Mouse (Mus musculus) CH12.LX (cell line): ENCODE data around the gene Fn1. TPM values are rescaled to one million over a fixed set of nuclear protein-coding genes. Genes with fewer than 3 reads are reported as not detected.

Source experiments
- DNase-seq: peaks from one replicate; pipeline ENCODE4 v3.0.0-alpha.2; 2013; ENCODE audit errors: extremely low read depth
- H3K27ac ChIP-seq: 2 replicates; pipeline ENCODE4 v1.5.1; 2012; ENCODE audit warnings: low read depth, mild to moderate bottlenecking, control low read depth, moderate library complexity; ENCODE audit not compliant: insufficient read depth
- H3K27me3 ChIP-seq: replicated peaks from 2 replicates; pipeline ENCODE3; 2012; ENCODE audit warnings: inconsistent platforms
- H3K36me3 ChIP-seq, 2 experiments: replicated peaks in 1 of 2; 2 replicates each; pipeline versions ENCODE3 to v1.6.1; 2012; ENCODE audit warnings: inconsistent platforms in 1 of 2, low read length in 1 of 2, mild to moderate bottlenecking in 1 of 2, mixed read lengths in 1 of 2, moderate library complexity in 1 of 2; ENCODE audit not compliant: control insufficient read depth in 1 of 2, insufficient read depth in 1 of 2
- H3K4me1 ChIP-seq, 2 experiments: 2 replicates each; pipeline ENCODE4 v1.6.1; 2012; ENCODE audit warnings: inconsistent platforms in 1 of 2, moderate library complexity in 1 of 2; ENCODE audit not compliant: insufficient read depth in 2 of 2, control insufficient read depth in 1 of 2
- H3K4me2 ChIP-seq: 2 replicates; pipeline ENCODE4 v1.6.1; 2012; ENCODE audit warnings: low read depth, mild to moderate bottlenecking, control low read depth; ENCODE audit not compliant: poor library complexity, insufficient read depth, severe bottlenecking
- H3K4me3 ChIP-seq, 3 experiments: fragments of 150-350 bp in 1 of 3; sonication (generic) in 1 of 3; replicated peaks in 1 of 3; 2 replicates each; pipeline versions ENCODE3 to v1.5.1; 2011 to 2012; ENCODE audit warnings: low read depth in 2 of 3, low read length in 2 of 3, mild to moderate bottlenecking in 2 of 3, moderate library complexity in 2 of 3, control low read depth in 1 of 3, improper control_type of control experiment in 1 of 3, inconsistent platforms in 1 of 3, mixed read lengths in 1 of 3; ENCODE audit not compliant: poor library complexity in 1 of 3
- H3K79me2 ChIP-seq: replicated peaks from 2 replicates; pipeline ENCODE4 v1.6.1; 2012; ENCODE audit warnings: mild to moderate bottlenecking, moderate library complexity; ENCODE audit not compliant: control insufficient read depth, poor library complexity, insufficient read depth, severe bottlenecking; ENCODE audit errors: extremely low read depth
- H3K9ac ChIP-seq: 2 replicates; pipeline ENCODE4 v1.6.1; 2012; ENCODE audit warnings: low read depth, mild to moderate bottlenecking, control low read depth, moderate library complexity; ENCODE audit not compliant: insufficient read depth
- H3K9me3 ChIP-seq: replicated peaks from 2 replicates; pipeline ENCODE3; 2012; ENCODE audit warnings: low read length, inconsistent platforms, mixed read lengths
- BHLHE40 ChIP-seq: IDR thresholded peaks from 2 replicates; pipeline ENCODE4 v1.6.1; 2011; ENCODE audit warnings: mild to moderate bottlenecking, low read depth, low read length, improper control_type of control experiment
- CHD1 ChIP-seq: IDR thresholded peaks from 2 replicates; pipeline ENCODE4 v1.6.1; 2012; ENCODE audit warnings: low read depth, low read length, improper control_type of control experiment, inconsistent platforms
- CHD2 ChIP-seq: IDR thresholded peaks from 2 replicates; pipeline ENCODE4 v1.6.1; 2011; ENCODE audit warnings: low read length, improper control_type of control experiment
- CTCF ChIP-seq, 2 experiments: IDR thresholded peaks in 1 of 2; conservative IDR thresholded peaks in 1 of 2; 2 replicates each; pipeline ENCODE4 v1.5.1; 2011 to 2012; ENCODE audit warnings: low read depth in 2 of 2, low read length in 2 of 2, improper control_type of control experiment in 1 of 2, inconsistent platforms in 1 of 2, mild to moderate bottlenecking in 1 of 2, moderate library complexity in 1 of 2
- E2F4 ChIP-seq: IDR thresholded peaks from 2 replicates; pipeline ENCODE4 v1.6.1; 2011; ENCODE audit warnings: low read depth, low read length, improper control_type of control experiment; ENCODE audit not compliant: insufficient replicate concordance
- EP300 ChIP-seq: IDR thresholded peaks from 2 replicates; pipeline ENCODE4 v1.6.1; 2011; ENCODE audit warnings: low read length, improper control_type of control experiment
- ETS1 ChIP-seq: conservative IDR thresholded peaks from 2 replicates; pipeline ENCODE4 v1.6.1; 2012; ENCODE audit warnings: low read depth, mild to moderate bottlenecking, inconsistent platforms, low read length, improper control_type of control experiment, moderate library complexity
- IRF4 ChIP-seq: IDR thresholded peaks from 2 replicates; pipeline ENCODE4 v1.6.1; 2014; ENCODE audit warnings: low read depth, mild to moderate bottlenecking, inconsistent platforms, low read length, improper control_type of control experiment
- JUND ChIP-seq: conservative IDR thresholded peaks from 2 replicates; pipeline ENCODE4 v1.6.1; 2011; ENCODE audit warnings: low read depth, low read length, improper control_type of control experiment
- KAT2A ChIP-seq: IDR thresholded peaks from 2 replicates; pipeline ENCODE4 v1.6.1; 2012; ENCODE audit warnings: low read length, improper control_type of control experiment, inconsistent platforms; ENCODE audit not compliant: insufficient replicate concordance
- MAX ChIP-seq: IDR thresholded peaks from 2 replicates; pipeline ENCODE4 v1.6.1; 2011; ENCODE audit warnings: low read length, improper control_type of control experiment
- MAZ ChIP-seq: IDR thresholded peaks from 2 replicates; pipeline ENCODE4 v1.6.1; 2012; ENCODE audit warnings: low read depth, mild to moderate bottlenecking, inconsistent platforms, low read length, improper control_type of control experiment, moderate library complexity
- MEF2A ChIP-seq: IDR thresholded peaks from 2 replicates; pipeline ENCODE4 v1.6.1; 2014; ENCODE audit warnings: low read depth, mild to moderate bottlenecking, inconsistent platforms, low read length, improper control_type of control experiment, borderline replicate concordance
- MXI1 ChIP-seq: IDR thresholded peaks from 2 replicates; pipeline ENCODE4 v1.6.1; 2011; ENCODE audit warnings: mild to moderate bottlenecking, low read depth, low read length, improper control_type of control experiment
- MYC ChIP-seq: IDR thresholded peaks from 2 replicates; pipeline ENCODE4 v1.6.1; 2011; ENCODE audit warnings: low read depth, mild to moderate bottlenecking, improper control_type of control experiment, low read length
- NELFE ChIP-seq: IDR thresholded peaks from 2 replicates; pipeline ENCODE4 v1.6.1; 2011; ENCODE audit warnings: low read depth, low read length, improper control_type of control experiment
- NRF1 ChIP-seq: IDR thresholded peaks from 2 replicates; pipeline ENCODE4 v1.6.1; 2014; ENCODE audit warnings: low read depth, mild to moderate bottlenecking, inconsistent platforms, low read length, improper control_type of control experiment, moderate library complexity
- PAX5 ChIP-seq: IDR thresholded peaks from 2 replicates; pipeline ENCODE4 v1.6.1; 2012; ENCODE audit warnings: low read length, inconsistent platforms, mixed read lengths
- POLR2A ChIP-seq: IDR thresholded peaks from 2 replicates; pipeline ENCODE4 v1.6.1; 2011; ENCODE audit warnings: low read depth, mild to moderate bottlenecking, improper control_type of control experiment, low read length
- POLR2AphosphoS2 ChIP-seq: IDR thresholded peaks from 2 replicates; pipeline ENCODE4 v1.6.1; 2011; ENCODE audit warnings: low read depth, low read length, improper control_type of control experiment
- RCOR1 ChIP-seq: conservative IDR thresholded peaks from 2 replicates; pipeline ENCODE4 v1.6.1; 2012; ENCODE audit warnings: low read depth, mild to moderate bottlenecking, inconsistent platforms, low read length, improper control_type of control experiment
- TBP ChIP-seq: conservative IDR thresholded peaks from 2 replicates; pipeline ENCODE4 v1.6.1; 2011; ENCODE audit warnings: low read depth, low read length, improper control_type of control experiment
- TCF12 ChIP-seq: IDR thresholded peaks from 2 replicates; pipeline ENCODE4 v1.6.1; 2014; ENCODE audit warnings: low read depth, mild to moderate bottlenecking, inconsistent platforms, low read length, improper control_type of control experiment
- UBTF ChIP-seq: IDR thresholded peaks from 2 replicates; pipeline ENCODE4 v1.6.1; 2012; ENCODE audit warnings: low read depth, mild to moderate bottlenecking, inconsistent platforms, low read length, improper control_type of control experiment, moderate library complexity
- USF1 ChIP-seq: IDR thresholded peaks from 2 replicates; pipeline ENCODE4 v1.6.1; 2014; ENCODE audit warnings: low read depth, mild to moderate bottlenecking, inconsistent platforms, low read length, improper control_type of control experiment
- USF2 ChIP-seq: conservative IDR thresholded peaks from 2 replicates; pipeline ENCODE4 v1.6.1; 2011; ENCODE audit warnings: low read depth, low read length, improper control_type of control experiment
- ZC3H11A ChIP-seq: IDR thresholded peaks from 2 replicates; pipeline ENCODE4 v1.6.1; 2012; ENCODE audit warnings: low read depth, mild to moderate bottlenecking, inconsistent platforms, low read length, improper control_type of control experiment
- ZKSCAN1 ChIP-seq: IDR thresholded peaks from 2 replicates; pipeline ENCODE4 v1.6.1; 2012; ENCODE audit warnings: low read depth, inconsistent platforms, low read length, improper control_type of control experiment, borderline replicate concordance
- ZMIZ1 ChIP-seq: IDR thresholded peaks from 2 replicates; pipeline ENCODE4 v1.6.1; 2012; ENCODE audit warnings: low read depth, mild to moderate bottlenecking, inconsistent platforms, low read length, improper control_type of control experiment
- dilution Hi-C: fragments of 300-500 bp; cut with MboI; formaldehyde crosslinking; loops from 2 replicates; pipeline ENCODE4 v1.14.3; 2020; ENCODE audit warnings: low sequenced_read_pairs; ENCODE audit not compliant: extremely low pct_unique_long_range_greater_than_20kb, extremely low pct_ligation_motif_present
- in situ Hi-C: fragments of 300-500 bp; cut with MboI; formaldehyde crosslinking; loops from 3 replicates; pipeline ENCODE4 v1.14.3; 2019; ENCODE audit warnings: low sequenced_read_pairs, low pct_ligation_motif_present, low pct_unique_long_range_greater_than_20kb, mixed read lengths
- polyA plus RNA-seq: library from polyadenylated mRNA; unstranded; fragments of >175 nt; gene quantifications from 2 replicates; pipeline ENCODE4 v1.2.1, GENCODE M21; 2012; ENCODE audit warnings: low read depth; ENCODE audit not compliant: insufficient read length
- total RNA-seq, 2 experiments: library from RNA; depleted of rRNA; stranded (reverse); fragments of 300-350 nt in 1 of 2; fragments of >200 nt in 1 of 2; gene quantifications; 2 replicates each; pipeline ENCODE4 v1.2.3; 2012 to 2014

Fn1 gene
- total and polyA plus RNA-seq, 3 experiments, result 0.17 to 0.20 TPM; not detected in 1

DNA sequence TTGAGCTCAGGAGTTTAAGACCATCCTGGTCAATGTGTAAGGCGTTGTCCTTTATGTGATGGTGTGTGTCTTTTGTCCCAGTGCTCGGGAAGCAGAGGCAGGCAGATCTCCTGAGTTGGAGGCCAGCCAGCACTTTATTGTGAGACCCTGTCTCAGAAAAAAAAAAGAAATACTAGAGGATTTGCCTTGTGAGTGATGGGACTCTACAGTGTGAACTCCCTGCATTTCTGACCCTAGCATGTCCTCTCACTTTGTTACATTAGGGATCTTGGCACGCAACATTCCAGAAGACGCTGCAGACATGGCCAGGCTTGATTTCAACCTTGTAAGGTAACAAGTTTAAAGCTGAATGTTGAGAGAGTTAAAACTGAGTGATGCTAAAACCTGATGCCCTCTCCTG lies 92.4 kb downstream of the Fn1 start:
- dilution Hi-C loops, result no loop called here
- Histone ChIP-seq H3K4me3 (no peak overlapping the region), H3K9me3 (peaks cover 2% of the 10 kb centered on the region), H3K4me1 (peaks cover 0 to 26% of the 10 kb centered on the region in 2 experiments; a peak in 2 of 4 replicates)
- TF ChIP-seq JUND (no peak), MAZ (no peak), POLR2AphosphoS2 (no peak), ZC3H11A (no peak), ZMIZ1 (no peak), NRF1 (no peak), CTCF (conservative IDR thresholded peaks at IDR 0.05 in 1 of 2, IDR thresholded peaks at IDR 0.05 in 1 of 2; ENCODE audit: low read depth in 2 of 2, low read length in 2 of 2) (no peak), RCOR1 (no peak), POLR2A (no peak)
- TF ChIP-seq, all 38 proteins: peak for 0
- H3K27me3 ChIP-seq, result no peaks in the 10 kb centered on the region
- peaks cover 34% of the 10 kb centered on the region for H3K79me2 ChIP-seq
- in situ Hi-C loops, result no loop called here
- H3K27ac ChIP-seq, result no peak overlapping the region
- H3K9ac ChIP-seq, result no peak overlapping the region
- DNase-seq, result no peak
- peaks cover 46 to 66% of the 10 kb centered on the region in 2 experiments for H3K36me3 ChIP-seq
- no peak overlapping the region for H3K4me2 ChIP-seq

DNA sequence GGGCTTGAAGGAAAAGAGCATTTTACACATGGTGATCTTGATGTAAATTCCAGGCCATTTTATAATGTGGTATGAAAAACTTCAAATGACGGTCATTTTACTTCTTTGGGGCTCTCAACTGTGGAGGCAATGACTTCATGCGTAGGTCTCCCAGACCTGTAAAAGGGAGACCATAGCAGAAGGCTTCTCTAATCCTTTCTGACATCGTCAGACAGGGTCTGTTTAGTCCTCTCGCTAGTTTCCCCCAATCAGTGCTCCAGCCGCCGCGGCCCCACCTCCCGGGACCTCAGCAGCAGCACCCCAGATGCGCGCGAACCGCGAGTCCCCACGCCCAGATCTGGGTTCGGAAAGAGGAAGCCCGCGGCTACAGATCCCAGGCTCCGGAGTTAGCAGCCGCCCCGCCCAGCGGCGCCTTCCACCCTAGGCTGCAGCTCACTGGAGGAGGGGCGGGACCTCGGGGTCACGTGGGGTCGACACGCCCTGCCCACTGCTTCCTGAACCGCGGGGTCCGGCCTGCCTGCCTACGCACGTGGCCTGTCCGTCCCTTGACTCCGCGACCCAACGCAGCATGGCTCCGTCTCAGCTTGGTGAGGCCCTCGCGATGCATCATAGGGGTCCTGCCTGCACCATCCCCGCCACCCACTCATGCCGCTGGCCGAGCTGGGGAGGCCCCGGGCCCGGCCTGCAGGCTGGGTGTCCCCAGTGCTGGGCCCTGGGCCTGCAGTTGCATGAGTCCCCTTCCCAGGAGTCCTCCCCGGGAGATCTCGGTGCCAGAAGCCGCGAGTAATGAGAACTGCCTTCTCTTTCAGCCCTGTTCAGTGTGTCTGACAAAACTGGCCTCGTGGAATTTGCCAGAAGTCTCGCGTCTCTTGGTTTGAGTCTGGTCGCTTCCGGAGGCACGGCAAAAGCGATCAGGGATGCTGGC lies 96.0 kb downstream of the Fn1 start, which contains the start of gene Atic:
TSS of gene Atic (plus strand) at position 463 of the 925 bp plus-strand sequence.
- peak within 1 kb of the TSS; percentile 70 to 92 (median 85) for H3K4me3 ChIP-seq
- H3K9me3 ChIP-seq, result no peaks in the 10 kb centered on the region
- peak within 1 kb of the TSS; percentile 94 for H3K4me2 ChIP-seq
- H3K9ac ChIP-seq, result peak within 1 kb of the TSS; percentile 91
- dilution Hi-C loops, result no loop called here
- 0 out of 2 replicates have a peak within 1 kb of the TSS, but pooled peaks have one; percentile 9 for H3K27ac ChIP-seq
- H3K36me3 ChIP-seq, result peaks cover 18 to 32% of the 10 kb centered on the region in 2 experiments
- peaks cover 27% of the 10 kb centered on the region for H3K79me2 ChIP-seq
- peak; percentile 96 for DNase-seq
- no peaks in the 10 kb centered on the region for H3K27me3 ChIP-seq
- in situ Hi-C loops, result no loop called here
- H3K4me1 ChIP-seq, result peaks cover 0 to 26% of the 10 kb centered on the region in 2 experiments; a peak in 2 of 4 replicates
- TF ChIP-seq KAT2A (0 out of 2 replicates have a peak, but pooled peaks have one; percentile 43), ZMIZ1 (peak; percentile 70), RCOR1 (no peak), BHLHE40 (peak; percentile 81), ZC3H11A (no peak), PAX5 (no peak), MAX (peak; percentile 99), CHD2 (peak; percentile 58; the same call in 1 of the 2 replicates), E2F4 (peak; percentile 64; the same call in 1 of the 2 replicates), NRF1 (peak; percentile 63), ETS1 (peak; percentile 25; the same call in 1 of the 2 replicates), POLR2A (peak; percentile 94), MYC (peak; percentile 93), TCF12 (peak; percentile 53), MXI1 (peak; percentile 100), ZKSCAN1 (no peak), CHD1 (no peak; the same call in 1 of the 2 replicates), USF2 (peak; percentile 90), UBTF (peak; percentile 42; the same call in 1 of the 2 replicates), CTCF (conservative IDR thresholded peaks at IDR 0.05 in 1 of 2, IDR thresholded peaks at IDR 0.05 in 1 of 2; ENCODE audit: low read depth in 2 of 2, low read length in 2 of 2) (no peak), IRF4 (peak; percentile 45), TBP (0 out of 2 replicates have a peak, but pooled peaks have one; percentile 46), POLR2AphosphoS2 (peak; percentile 86), NELFE (peak; percentile 92), USF1 (peak; percentile 96), MEF2A (0 out of 2 replicates have a peak, but pooled peaks have one; percentile 31), EP300 (no peak)
